Mouse (Mus musculus) midbrain, embryonic 14.5 days (tissue): Measurements from ENCODE around the gene B4galt4. TPM values are rescaled to one million over a fixed set of nuclear protein-coding genes. Genes with fewer than 3 reads are reported as not detected.

Experiments
- ATAC-seq: fragments of 200-750 bp; cut with Nextera tagmentation; 2 replicates; pipeline ENCODE4 v1.8.0; 2017; ENCODE audit warnings: moderate number of reproducible peaks, moderate library complexity; ENCODE audit not compliant: low FRiP score, low TSS enrichment
- DNase-seq: peaks from one replicate; pipeline ENCODE4 v3.0.0-alpha.2; 2015
- H3K27ac ChIP-seq: fragments of 300-500 bp; sonication (generic); replicated peaks from 2 replicates; pipeline ENCODE4 v1.5.1; 2014; ENCODE audit warnings: mild to moderate bottlenecking, low read depth, low read length, moderate library complexity
- H3K27me3 ChIP-seq: fragments of 300-500 bp; sonication (generic); 2 replicates; pipeline ENCODE4 v1.6.1; 2014; ENCODE audit warnings: low read length, control low read depth, mixed read lengths; ENCODE audit not compliant: control insufficient read depth, insufficient read depth
- H3K36me3 ChIP-seq: fragments of 300-500 bp; sonication (generic); 2 replicates; pipeline ENCODE4 v1.6.1; 2014; ENCODE audit warnings: low read length, control low read depth; ENCODE audit not compliant: control insufficient read depth, insufficient read depth
- H3K4me1 ChIP-seq: fragments of 300-500 bp; sonication (generic); 2 replicates; pipeline ENCODE4 v1.6.1; 2014; ENCODE audit warnings: mild to moderate bottlenecking, antibody characterized with exemption, low read length, control low read depth; ENCODE audit not compliant: control insufficient read depth, insufficient read depth
- H3K4me2 ChIP-seq: fragments of 300-500 bp; sonication (generic); 2 replicates; pipeline ENCODE4 v1.6.1; 2014; ENCODE audit warnings: mild to moderate bottlenecking, low read length, moderate library complexity
- H3K4me3 ChIP-seq: fragments of 300-500 bp; sonication (generic); replicated peaks from 2 replicates; pipeline ENCODE4 v1.5.1; 2014; ENCODE audit warnings: low read depth, low read length
- H3K9ac ChIP-seq: fragments of 300-500 bp; sonication (generic); replicated peaks from 2 replicates; pipeline ENCODE4 v1.6.1; 2014; ENCODE audit warnings: mild to moderate bottlenecking, low read length, moderate library complexity
- H3K9me3 ChIP-seq: fragments of 300-500 bp; sonication (generic); 2 replicates; pipeline ENCODE4 v1.6.1; 2016; ENCODE audit warnings: low read length, control low read depth, mixed read lengths; ENCODE audit not compliant: control insufficient read depth
- WGBS: fragments of 180-500 bp; shearing (Covaris S2); extraction: QIAGEN DNeasy Blood & Tissue Kit; methylation state at CpG from one replicate; pipeline ENCODE4 v1.1.7; 2014; 5-methylcytosine and 5-hydroxymethylcytosine counted together
- polyA plus RNA-seq: library from polyadenylated mRNA; unstranded; fragments of >200 nt; fragmentation: Nextera tagmentation; extraction: Ambion mirVana; gene quantifications from 2 replicates; pipeline ENCODE4 v1.2.1, GENCODE M21; 2014

B4galt4 gene
- polyA plus RNA-seq = 29.6 and 31.9 TPM in 2 replicates

GRCm38 (mm10) chr16:38742113-38742658 is at the start of gene B4galt4:
TSS of gene B4galt4 (plus strand) at chr16:38742264.
- Histone ChIP-seq H3K9me3 (no peaks in the 10 kb centered on the region), H3K9ac (peak within 1 kb of the TSS; percentile 86), H3K27me3 (no peaks in the 10 kb centered on the region), H3K4me2 (peak within 1 kb of the TSS; percentile 67), H3K4me1 (peaks cover 7% of the 10 kb centered on the region; the same call in 1 of the 2 replicates), H3K27ac (peak within 1 kb of the TSS; percentile 83), H3K4me3 (peak within 1 kb of the TSS; percentile 72), H3K36me3 (0 out of 2 replicates have a peak, but pooled peaks cover 3% of the 10 kb centered on the region)
- peak; percentile 94 for ATAC-seq
- under 1% methylated on average over 69 of the region's 69 CpGs for WGBS
- peak; percentile 88 for DNase-seq

GRCm38 (mm10) chr16:38694906-38695540 is 47.0 kb upstream of the B4galt4 start:
- WGBS = 95% methylated on average over 6 of the region's 6 CpGs
- DNase-seq = no peak
- no peak for ATAC-seq

GRCm38 (mm10) chr16:38695557-38695956 is 46.5 kb upstream of the B4galt4 start:
- no peaks in the 10 kb centered on the region for H3K4me1 ChIP-seq
- no peak for ATAC-seq
- no peak overlapping the region for H3K27ac ChIP-seq
- H3K27me3 ChIP-seq = no peaks in the 10 kb centered on the region
- no peak overlapping the region for H3K4me3 ChIP-seq
- WGBS = 84% methylated on average over 5 of the region's 5 CpGs
- H3K36me3 ChIP-seq = no peaks in the 10 kb centered on the region
- no peak overlapping the region for H3K9ac ChIP-seq
- H3K4me2 ChIP-seq = no peak overlapping the region
- H3K9me3 ChIP-seq = no peaks in the 10 kb centered on the region
- DNase-seq = no peak

More at GRCm38 (mm10) chr16:38694906-38695540, 47.0 kb upstream of the B4galt4 start:
- Histone ChIP-seq H3K4me1 (no peaks in the 10 kb centered on the region), H3K4me2 (no peak overlapping the region), H3K27me3 (no peaks in the 10 kb centered on the region), H3K9ac (no peak overlapping the region), H3K36me3 (no peaks in the 10 kb centered on the region), H3K4me3 (no peak overlapping the region), H3K9me3 (no peaks in the 10 kb centered on the region), H3K27ac (no peak overlapping the region)

- WGBS = 86% methylated on average over 5 of the region's 5 CpGs
- Histone ChIP-seq H3K27me3 (no peaks in the 10 kb centered on the region), H3K4me1 (0 out of 2 replicates have a peak, but pooled peaks cover 8% of the 10 kb centered on the region), H3K9me3 (no peaks in the 10 kb centered on the region), H3K4me3 (no peak overlapping the region), H3K9ac (no peak overlapping the region), H3K27ac (no peak overlapping the region), H3K36me3 (no peaks in the 10 kb centered on the region), H3K4me2 (no peak overlapping the region)
- no peak for DNase-seq
- ATAC-seq = no peak
Measured at GRCm38 (mm10) chr16:38697611-38698010, 44.5 kb upstream of the B4galt4 start.

- 86% methylated on average over 16 of the region's 16 CpGs for WGBS
- 0 out of 2 replicates have a peak, but pooled peaks cover 8% of the 10 kb centered on the region for H3K4me1 ChIP-seq
- H3K4me3 ChIP-seq = no peak overlapping the region
- ATAC-seq (no peak), DNase-seq (no peak)
- H3K4me2 ChIP-seq = no peak overlapping the region
- H3K9ac ChIP-seq = no peak overlapping the region
- no peaks in the 10 kb centered on the region for H3K27me3 ChIP-seq
- no peaks in the 10 kb centered on the region for H3K36me3 ChIP-seq
- H3K9me3 ChIP-seq = no peaks in the 10 kb centered on the region
- no peak overlapping the region for H3K27ac ChIP-seq
Measured at GRCm38 (mm10) chr16:38700392-38701162, 41.5 kb upstream of the B4galt4 start.

- Histone ChIP-seq H3K4me3 (no peak overlapping the region), H3K9ac (no peak overlapping the region), H3K27me3 (no peaks in the 10 kb centered on the region), H3K36me3 (no peaks in the 10 kb centered on the region), H3K4me2 (peak overlapping the region; percentile 24), H3K27ac (peak overlapping the region; percentile 21; the same call in 1 of the 2 replicates), H3K4me1 (0 out of 2 replicates have a peak, but pooled peaks cover 8% of the 10 kb centered on the region), H3K9me3 (no peaks in the 10 kb centered on the region)
- peak; percentile 54 for DNase-seq
- 16% methylated on average over 9 of the region's 9 CpGs for WGBS
- peak; percentile 67; the same call in 1 of the 2 replicates for ATAC-seq
Measured at GRCm38 (mm10) chr16:38701492-38702185, 40.4 kb upstream of the B4galt4 start.

GRCm38 (mm10) chr16:38702316-38702715 is 39.7 kb upstream of the B4galt4 start:
- Histone ChIP-seq H3K4me2 (no peak overlapping the region), H3K27me3 (no peaks in the 10 kb centered on the region), H3K9ac (no peak overlapping the region), H3K4me3 (no peak overlapping the region), H3K9me3 (no peaks in the 10 kb centered on the region), H3K4me1 (0 out of 2 replicates have a peak, but pooled peaks cover 8% of the 10 kb centered on the region), H3K36me3 (no peaks in the 10 kb centered on the region), H3K27ac (0 out of 2 replicates have a peak overlapping the region, but pooled peaks have one; percentile 21)
- 88% methylated on average over 3 of the region's 3 CpGs for WGBS
- DNase-seq = no peak
- ATAC-seq = no peak

- DNase-seq (no peak), ATAC-seq (no peak)
- 64% methylated on average over 6 of the region's 6 CpGs for WGBS
- H3K9ac ChIP-seq = no peak overlapping the region
- 0 out of 2 replicates have a peak, but pooled peaks cover 8% of the 10 kb centered on the region for H3K4me1 ChIP-seq
- no peaks in the 10 kb centered on the region for H3K27me3 ChIP-seq
- no peaks in the 10 kb centered on the region for H3K36me3 ChIP-seq
- H3K9me3 ChIP-seq = no peaks in the 10 kb centered on the region
- no peak overlapping the region for H3K4me2 ChIP-seq
- H3K27ac ChIP-seq = no peak overlapping the region
- no peak overlapping the region for H3K4me3 ChIP-seq
Measured at GRCm38 (mm10) chr16:38703501-38703900, 38.6 kb upstream of the B4galt4 start.
